Mouse (Mus musculus): ENCODE measurements at regions not wholly inside any gene's neighbourhood (a gene's known extent, or its start where the extent isn't known, plus 50 kb on each side); places are given as distances from the start of the nearest gene placed in this dataset.

DNA sequence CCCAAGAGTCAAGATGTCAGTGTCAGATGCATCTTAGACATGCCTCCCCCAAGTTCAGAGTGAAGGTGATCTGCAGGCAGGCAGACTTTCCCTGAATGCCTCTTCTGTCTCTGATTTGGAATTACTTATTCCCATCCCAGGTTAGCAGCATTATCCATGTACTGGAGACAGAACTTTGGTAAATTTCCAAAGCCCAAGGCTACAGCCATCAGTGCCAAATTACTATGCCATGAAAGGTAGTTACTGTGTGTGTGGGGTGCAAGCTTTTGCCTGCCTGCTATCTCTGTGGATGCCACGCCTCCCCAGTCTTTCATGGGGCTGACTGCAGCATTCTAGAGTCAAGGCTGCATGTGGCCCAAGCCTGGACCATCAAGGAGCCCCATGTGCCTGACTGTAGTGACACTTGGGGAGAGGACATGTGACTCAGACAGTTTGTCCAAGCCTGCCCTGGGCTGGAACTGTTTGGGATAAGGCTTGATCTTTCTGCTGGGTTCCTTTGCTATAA lies 196.2 kb downstream of the Kcnrg start:
- Histone ChIP-seq H3K36me3 (ENCODE audit: insufficient read depth, low read length) (no peaks in the 10 kb centered on the region), H3K4me3 (replicated peaks; ENCODE audit: low read length) (no peak overlapping the region), H3K4me1 (replicated peaks; ENCODE audit: low read depth, low read length) (no peaks in the 10 kb centered on the region), H3K9me3 (ENCODE audit: low read length) (no peaks in the 10 kb centered on the region), H3K27me3 (ENCODE audit: insufficient read depth, low read length) (no peaks in the 10 kb centered on the region)
- TF ChIP-seq NANOG (IDR thresholded peaks at IDR 0.05; ENCODE audit: borderline replicate concordance, low read length) = no peak
- no peak for TF ChIP-seq POU5F1 (IDR thresholded peaks at IDR 0.05; ENCODE audit: borderline replicate concordance, low read length)
- TF ChIP-seq CTCF (conservative IDR thresholded peaks at IDR 0.05; ENCODE audit: low read length) = no peak

DNA sequence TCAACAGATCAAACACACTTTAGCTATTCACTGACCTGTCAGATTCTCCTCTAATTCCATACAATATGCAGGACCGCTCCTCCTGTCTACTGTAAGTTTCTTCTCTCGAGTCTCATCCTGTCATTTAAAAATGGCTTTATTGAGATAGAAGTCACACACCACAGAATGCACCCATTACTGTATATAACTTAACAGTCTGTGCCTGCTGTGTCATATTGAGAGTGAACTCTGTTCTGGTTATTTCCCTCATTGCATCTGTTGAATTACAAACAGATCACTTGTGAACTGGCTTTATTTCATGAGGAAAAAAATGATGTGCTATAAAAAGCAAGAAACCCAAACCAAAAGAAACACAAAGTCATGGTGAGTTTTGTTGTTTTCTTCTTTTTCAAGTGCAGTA lies 198.2 kb downstream of the Kcnrg start:
- Histone ChIP-seq H3K27me3 (ENCODE audit: insufficient read depth, low read length) (no peaks in the 10 kb centered on the region), H3K9me3 (ENCODE audit: low read length) (no peaks in the 10 kb centered on the region), H3K36me3 (ENCODE audit: insufficient read depth, low read length) (no peaks in the 10 kb centered on the region), H3K4me3 (replicated peaks; ENCODE audit: low read length) (no peak overlapping the region), H3K4me1 (replicated peaks; ENCODE audit: low read depth, low read length) (no peaks in the 10 kb centered on the region)
- TF ChIP-seq NANOG (IDR thresholded peaks at IDR 0.05; ENCODE audit: borderline replicate concordance, low read length) = no peak
- no peak for TF ChIP-seq POU5F1 (IDR thresholded peaks at IDR 0.05; ENCODE audit: borderline replicate concordance, low read length)
- TF ChIP-seq CTCF (conservative IDR thresholded peaks at IDR 0.05; ENCODE audit: low read length) = no peak

DNA sequence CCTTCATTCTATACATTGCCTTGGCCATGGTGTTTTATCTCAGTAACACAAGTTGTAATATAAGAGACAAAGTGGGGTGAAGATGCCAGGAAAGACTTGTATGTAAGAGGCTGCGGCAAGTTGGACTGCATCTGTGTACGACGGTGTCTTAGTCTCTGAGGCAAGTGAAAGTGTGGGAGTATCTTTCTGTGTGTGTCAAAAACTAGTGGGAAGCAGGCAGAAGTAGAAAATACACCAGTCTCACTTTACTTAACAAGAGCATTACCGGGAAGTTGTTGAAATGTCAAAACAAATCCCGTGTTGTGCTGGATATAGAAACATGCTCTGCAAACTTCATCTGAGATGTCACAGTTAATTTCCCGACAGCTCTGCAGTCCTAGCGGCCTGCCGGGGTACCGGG lies 200.9 kb downstream of the Kcnrg start:
- Histone ChIP-seq H3K4me3 (replicated peaks; ENCODE audit: low read length) (no peak overlapping the region), H3K9me3 (ENCODE audit: low read length) (peaks cover 7% of the 10 kb centered on the region; the same call in 1 of the 2 replicates), H3K27me3 (ENCODE audit: insufficient read depth, low read length) (peaks cover 3% of the 10 kb centered on the region; the same call in 1 of the 2 replicates), H3K4me1 (replicated peaks; ENCODE audit: low read depth, low read length) (no peaks in the 10 kb centered on the region), H3K36me3 (ENCODE audit: insufficient read depth, low read length) (no peaks in the 10 kb centered on the region)
- TF ChIP-seq POU5F1 (IDR thresholded peaks at IDR 0.05; ENCODE audit: borderline replicate concordance, low read length) (no peak), NANOG (IDR thresholded peaks at IDR 0.05; ENCODE audit: borderline replicate concordance, low read length) (no peak), CTCF (conservative IDR thresholded peaks at IDR 0.05; ENCODE audit: low read length) (no peak)

DNA sequence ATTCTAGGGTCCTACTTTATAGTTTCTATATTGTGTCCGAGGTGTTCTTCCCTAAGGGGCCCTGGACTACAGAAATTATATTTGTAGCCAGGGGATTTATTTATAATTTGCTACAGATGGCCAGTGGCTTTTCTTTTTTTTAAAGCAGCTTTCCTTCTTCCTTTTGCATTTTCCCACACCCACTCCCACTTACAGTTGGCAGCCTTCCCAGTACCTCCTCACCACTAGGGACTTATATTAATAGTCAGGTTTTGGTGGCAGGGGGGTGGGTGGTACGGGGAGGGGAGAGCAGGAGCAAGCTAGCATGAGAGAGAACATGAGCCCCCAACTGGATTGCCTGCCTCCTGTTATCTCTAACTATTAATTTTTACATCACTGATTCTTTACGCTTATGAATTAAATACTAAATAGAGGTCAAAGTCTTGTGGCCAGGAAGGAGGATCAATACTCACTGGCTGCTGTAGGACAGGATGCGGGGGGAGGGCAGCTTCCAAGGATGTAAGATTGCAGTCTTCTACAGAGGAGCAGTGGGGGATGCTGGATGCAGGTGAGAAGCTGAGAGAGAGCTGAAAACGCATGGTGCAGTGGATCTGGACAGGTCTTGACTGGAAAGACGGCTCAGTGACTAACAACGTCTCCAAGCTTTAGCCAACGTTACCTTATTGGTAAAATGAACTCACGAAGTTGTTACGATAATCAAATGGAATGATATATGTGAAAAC lies 202.6 kb downstream of the Kcnrg start:
- Histone ChIP-seq H3K36me3 (ENCODE audit: insufficient read depth, low read length) (no peaks in the 10 kb centered on the region), H3K27me3 (ENCODE audit: insufficient read depth, low read length) (peaks cover 3% of the 10 kb centered on the region; the same call in 1 of the 2 replicates), H3K4me1 (replicated peaks; ENCODE audit: low read depth, low read length) (no peaks in the 10 kb centered on the region), H3K9me3 (ENCODE audit: low read length) (peaks cover 17% of the 10 kb centered on the region), H3K4me3 (replicated peaks; ENCODE audit: low read length) (no peak overlapping the region)
- no peak for TF ChIP-seq NANOG (IDR thresholded peaks at IDR 0.05; ENCODE audit: borderline replicate concordance, low read length)
- no peak for TF ChIP-seq CTCF (conservative IDR thresholded peaks at IDR 0.05; ENCODE audit: low read length)
- TF ChIP-seq POU5F1 (IDR thresholded peaks at IDR 0.05; ENCODE audit: borderline replicate concordance, low read length) = no peak

DNA sequence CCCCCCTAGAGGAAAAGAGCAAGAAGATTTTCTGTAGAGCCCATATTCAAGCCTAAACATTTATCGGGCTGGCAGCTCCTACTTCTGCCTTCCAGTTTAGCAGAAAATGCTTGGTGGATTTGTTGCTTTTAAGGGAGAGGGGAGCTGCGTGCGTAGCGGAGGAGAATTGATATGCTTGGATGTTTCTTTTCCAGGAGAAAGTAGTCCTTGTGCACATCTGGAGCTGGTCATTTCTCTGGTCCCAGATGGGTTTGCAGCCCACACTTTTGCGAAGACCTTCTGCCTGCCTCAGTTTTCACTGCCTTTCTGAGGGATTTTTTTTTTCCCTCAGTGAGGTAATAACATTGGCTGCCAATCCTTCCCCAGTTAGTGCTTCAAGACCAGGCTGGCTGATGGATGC lies 203.6 kb downstream of the Kcnrg start:
- peaks cover 3% of the 10 kb centered on the region; the same call in 1 of the 2 replicates for H3K27me3 ChIP-seq (ENCODE audit: insufficient read depth, low read length)
- TF ChIP-seq NANOG (IDR thresholded peaks at IDR 0.05; ENCODE audit: borderline replicate concordance, low read length) = no peak
- TF ChIP-seq POU5F1 (IDR thresholded peaks at IDR 0.05; ENCODE audit: borderline replicate concordance, low read length) = no peak
- no peak for TF ChIP-seq CTCF (conservative IDR thresholded peaks at IDR 0.05; ENCODE audit: low read length)

DNA sequence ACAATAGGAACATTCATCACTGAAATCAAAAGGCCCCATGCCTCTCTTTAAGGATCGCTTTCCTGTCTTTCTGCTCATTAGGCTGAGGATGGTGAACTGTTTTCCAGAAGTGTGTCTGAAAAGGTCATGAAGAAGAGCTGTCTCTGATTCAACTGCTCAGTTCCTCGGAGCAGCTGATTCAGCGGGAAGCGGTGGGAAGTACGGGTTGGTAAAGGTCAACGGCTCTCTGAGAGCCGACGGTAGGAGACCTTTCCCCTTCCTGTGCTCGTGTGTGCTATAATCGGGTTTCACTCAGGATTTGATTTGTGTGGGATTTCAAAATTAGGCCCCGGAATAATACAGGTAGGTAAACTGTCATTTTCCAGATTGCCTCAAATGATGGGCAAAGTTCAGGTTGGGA lies 210.5 kb downstream of the Kcnrg start:
- peaks cover 29% of the 10 kb centered on the region for H3K9me3 ChIP-seq (ENCODE audit: low read length)
- H3K4me1 ChIP-seq (replicated peaks; ENCODE audit: low read depth, low read length) = no peaks in the 10 kb centered on the region
- no peaks in the 10 kb centered on the region for H3K27me3 ChIP-seq (ENCODE audit: insufficient read depth, low read length)
- no peak for TF ChIP-seq NANOG (IDR thresholded peaks at IDR 0.05; ENCODE audit: borderline replicate concordance, low read length)
- TF ChIP-seq POU5F1 (IDR thresholded peaks at IDR 0.05; ENCODE audit: borderline replicate concordance, low read length) = no peak
- TF ChIP-seq CTCF (conservative IDR thresholded peaks at IDR 0.05; ENCODE audit: low read length) = no peak
- no peak overlapping the region for H3K4me3 ChIP-seq (replicated peaks; ENCODE audit: low read length)
- H3K36me3 ChIP-seq (ENCODE audit: insufficient read depth, low read length) = no peaks in the 10 kb centered on the region

More for the DNA sequence above, 203.6 kb downstream of the Kcnrg start:
- Histone ChIP-seq H3K9me3 (ENCODE audit: low read length) (peaks cover 27% of the 10 kb centered on the region), H3K4me1 (replicated peaks; ENCODE audit: low read depth, low read length) (no peaks in the 10 kb centered on the region), H3K4me3 (replicated peaks; ENCODE audit: low read length) (no peak overlapping the region), H3K36me3 (ENCODE audit: insufficient read depth, low read length) (no peaks in the 10 kb centered on the region)

DNA sequence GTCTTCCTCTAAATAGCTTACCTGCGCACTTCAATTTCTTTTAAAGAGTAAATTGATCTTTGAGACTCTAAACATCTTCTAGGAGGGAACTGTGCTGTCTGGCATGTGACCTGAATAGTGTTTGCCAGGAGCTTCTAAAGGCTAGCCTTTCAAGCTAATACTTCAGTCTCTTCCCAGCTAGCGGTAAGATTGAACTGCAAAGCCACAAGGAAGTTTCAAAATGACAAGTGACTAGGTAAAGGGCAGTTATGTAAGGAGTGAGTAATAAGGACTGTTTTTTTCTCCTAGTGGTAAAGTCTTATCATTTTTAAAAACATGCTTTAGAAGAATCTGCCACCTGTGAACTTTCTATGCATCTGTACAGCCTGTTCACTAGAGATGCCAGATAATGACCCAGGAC lies 211.1 kb downstream of the Kcnrg start:
- Histone ChIP-seq H3K36me3 (ENCODE audit: insufficient read depth, low read length) (no peaks in the 10 kb centered on the region), H3K9me3 (ENCODE audit: low read length) (peaks cover 23% of the 10 kb centered on the region), H3K4me3 (replicated peaks; ENCODE audit: low read length) (no peak overlapping the region), H3K27me3 (ENCODE audit: insufficient read depth, low read length) (no peaks in the 10 kb centered on the region), H3K4me1 (replicated peaks; ENCODE audit: low read depth, low read length) (no peaks in the 10 kb centered on the region)
- TF ChIP-seq NANOG (IDR thresholded peaks at IDR 0.05; ENCODE audit: borderline replicate concordance, low read length) (no peak), CTCF (conservative IDR thresholded peaks at IDR 0.05; ENCODE audit: low read length) (no peak), POU5F1 (IDR thresholded peaks at IDR 0.05; ENCODE audit: borderline replicate concordance, low read length) (no peak)

DNA sequence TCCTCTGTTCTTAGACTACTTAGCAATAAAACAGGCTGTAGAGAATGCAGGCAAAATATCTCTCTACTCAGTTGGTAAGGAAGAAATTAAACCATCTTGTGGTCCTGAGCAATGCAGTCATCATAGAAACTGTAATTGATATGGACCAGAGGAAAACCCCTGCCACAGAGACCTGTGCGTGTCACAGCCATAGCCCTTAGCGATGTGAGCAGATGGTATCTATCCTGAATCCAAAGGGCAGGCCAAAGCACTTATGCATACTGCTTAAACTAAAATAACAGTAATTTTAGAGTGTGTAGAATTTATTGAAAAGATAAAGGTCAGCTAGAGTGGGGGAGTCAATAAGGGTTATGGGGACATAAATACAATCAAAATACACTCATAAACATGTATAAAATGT lies 212.0 kb downstream of the Kcnrg start:
- Histone ChIP-seq H3K36me3 (ENCODE audit: insufficient read depth, low read length) (no peaks in the 10 kb centered on the region), H3K4me1 (replicated peaks; ENCODE audit: low read depth, low read length) (no peaks in the 10 kb centered on the region), H3K27me3 (ENCODE audit: insufficient read depth, low read length) (no peaks in the 10 kb centered on the region), H3K4me3 (replicated peaks; ENCODE audit: low read length) (no peak overlapping the region), H3K9me3 (ENCODE audit: low read length) (peaks cover 15% of the 10 kb centered on the region)
- no peak for TF ChIP-seq CTCF (conservative IDR thresholded peaks at IDR 0.05; ENCODE audit: low read length)
- no peak for TF ChIP-seq NANOG (IDR thresholded peaks at IDR 0.05; ENCODE audit: borderline replicate concordance, low read length)
- no peak for TF ChIP-seq POU5F1 (IDR thresholded peaks at IDR 0.05; ENCODE audit: borderline replicate concordance, low read length)
